In the genomic region with DNA sequence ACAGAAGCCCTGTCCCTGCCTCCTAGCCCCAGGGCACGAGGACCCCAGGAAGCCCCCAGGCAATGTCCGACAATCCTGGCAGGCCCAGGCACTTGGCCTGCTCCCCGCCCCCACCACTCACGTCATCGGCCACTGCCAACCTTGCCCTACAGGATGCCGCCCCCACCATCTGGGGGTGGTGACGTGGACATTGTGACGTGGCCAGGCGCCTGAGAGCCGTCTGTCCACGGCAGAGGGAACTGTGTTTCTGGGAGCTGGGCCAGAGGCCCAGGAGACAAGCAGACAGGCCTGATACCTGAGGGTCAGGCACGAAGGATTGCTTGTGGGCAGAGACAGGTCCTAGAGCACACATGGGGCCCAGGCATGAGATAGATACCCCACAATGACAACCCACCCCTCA, we compare ENCODE assay signal across 8 mouse cellular contexts. TPM values are rescaled to one million over a fixed set of nuclear protein-coding genes. Genes with fewer than 3 reads are reported as not detected.
DNase-seq lines count a peak whose midpoint lies in the region; ATAC-seq lines count a peak whose summit lies in the region.
"Had no signal": no experiment of that assay in that cellular context is flagged by ENCODE, and none has a peak within 500 bp of the region (broad histone marks: within the 10 kb centered on the region; RNA-seq: fewer than 3 reads in every experiment).

No protein-coding gene starts in this region.

- H3K4me1 ChIP-seq in midbrain, embryonic 12.5 days, result peaks cover 43% of the 10 kb centered on the region
- H3K4me1 ChIP-seq in midbrain, embryonic 15.5 days, result peaks cover 41% of the 10 kb centered on the region
- H3K4me1 ChIP-seq in heart, embryonic 16.5 days (ENCODE audit: control insufficient read depth, insufficient read depth, low read length), result peaks cover 21% of the 10 kb centered on the region

- WGBS in midbrain, embryonic 12.5 days, result 86% methylated on average over 12 of the region's 12 CpGs
- WGBS in midbrain, embryonic 15.5 days, result 77% methylated on average over 12 of the region's 12 CpGs
- WGBS in heart, embryonic 16.5 days, result 27% methylated on average over 12 of the region's 12 CpGs

- H3K36me3 ChIP-seq in midbrain, embryonic 12.5 days, result no peaks in the 10 kb centered on the region
- H3K36me3 ChIP-seq in midbrain, embryonic 15.5 days (replicated peaks), result no peaks in the 10 kb centered on the region; the same call in 1 of the 2 replicates
- no peaks in the 10 kb centered on the region for H3K36me3 ChIP-seq in heart, embryonic 16.5 days (ENCODE audit: control insufficient read depth, insufficient read depth)

- no peak overlapping the region for H3K4me2 ChIP-seq in midbrain, embryonic 12.5 days (replicated peaks)
- H3K4me2 ChIP-seq in midbrain, embryonic 15.5 days, result no peak overlapping the region
- peak overlapping the region; percentile 47 for H3K4me2 ChIP-seq in heart, embryonic 16.5 days (ENCODE audit: low read depth, low read length)

- no peak overlapping the region for H3K27ac ChIP-seq in midbrain, embryonic 12.5 days (replicated peaks)
- H3K27ac ChIP-seq in midbrain, embryonic 15.5 days, result no peak overlapping the region
- peak overlapping the region; percentile 93 for H3K27ac ChIP-seq in heart, embryonic 16.5 days (ENCODE audit: low read length)

- no peaks in the 10 kb centered on the region for H3K9me3 ChIP-seq in midbrain, embryonic 12.5 days
- no peaks in the 10 kb centered on the region for H3K9me3 ChIP-seq in midbrain, embryonic 15.5 days
- no peaks in the 10 kb centered on the region for H3K9me3 ChIP-seq in heart, embryonic 16.5 days (replicated peaks; ENCODE audit: control insufficient read depth, low read length)

- peaks cover 25% of the 10 kb centered on the region for H3K27me3 ChIP-seq in midbrain, embryonic 12.5 days
- no peaks in the 10 kb centered on the region for H3K27me3 ChIP-seq in midbrain, embryonic 15.5 days (replicated peaks)
- peaks cover 6% of the 10 kb centered on the region for H3K27me3 ChIP-seq in heart, embryonic 16.5 days (ENCODE audit: control insufficient read depth, insufficient read depth, low read length)

- no peak for ATAC-seq in midbrain, embryonic 12.5 days (ENCODE audit: low FRiP score, low read depth)
- no peak for ATAC-seq in midbrain, embryonic 15.5 days (replicated peaks)
- ATAC-seq in heart, embryonic 16.5 days (replicated peaks; ENCODE audit: extremely low read depth, insufficient read depth, low FRiP score), result peak; percentile 91
- ATAC-seq: Patski had no signal

- 0 out of 2 replicates have a peak overlapping the region, but pooled peaks have one; percentile 31 for H3K9ac ChIP-seq in midbrain, embryonic 12.5 days (replicated peaks)
- no peak overlapping the region for H3K9ac ChIP-seq in midbrain, embryonic 15.5 days
- peak overlapping the region; percentile 26 for H3K9ac ChIP-seq in heart, embryonic 16.5 days (ENCODE audit: low read length)

- peak; percentile 97 to 99 for DNase-seq in cerebellum, adult 18-20 months
- peak; percentile 44 for DNase-seq in right cerebral cortex, postnatal 25 days
- no peak for DNase-seq in urinary bladder, postnatal 25 days (ENCODE audit: low spot score)
- DNase-seq in layer of hippocampus, adult 9-11 months, result no peak

- no peak overlapping the region for H3K4me3 ChIP-seq in midbrain, embryonic 12.5 days
- H3K4me3 ChIP-seq in midbrain, embryonic 15.5 days, result no peak overlapping the region
- peak overlapping the region; percentile 11; the same call in 1 of the 2 replicates for H3K4me3 ChIP-seq in heart, embryonic 16.5 days (ENCODE audit: low read length)

RNA-seq across cellular contexts. Expression of gene Syt7, which starts 28.5 kb away (rescaled TPM):
- 3.9 and 4.4 TPM in 2 replicates for polyA plus RNA-seq in midbrain, embryonic 12.5 days (2016; fragmentation: Nextera tagmentation; extraction: Ambion mirVana)
- 19.6 and 21.0 TPM in 2 replicates for polyA plus RNA-seq in midbrain, embryonic 15.5 days (2015; fragmentation: Nextera tagmentation; extraction: Ambion mirVana)
- polyA plus RNA-seq in heart, embryonic 16.5 days (2015; fragmentation: Nextera tagmentation; extraction: Ambion mirVana), result 0.49 and 0.80 TPM in 2 replicates

RNA-seq across cellular contexts. Expression of gene Lrrc10b, which starts 39.8 kb away (rescaled TPM):
- 0.36 and 1.2 TPM in 2 replicates for polyA plus RNA-seq in midbrain, embryonic 12.5 days (2016; fragmentation: Nextera tagmentation; extraction: Ambion mirVana)
- polyA plus RNA-seq in midbrain, embryonic 15.5 days (2015; fragmentation: Nextera tagmentation; extraction: Ambion mirVana), result 1.7 and 2.4 TPM in 2 replicates
- polyA plus RNA-seq in heart, embryonic 16.5 days (2015; fragmentation: Nextera tagmentation; extraction: Ambion mirVana), result 0.21 and 0.31 TPM in 2 replicates

Comparison
In these comparisons a context has a peak if more than half of its experiments do, and no peak if none do; other contexts are left out.
1. DNase-seq: peak in cerebellum, adult 18-20 months (2 of 2) and right cerebral cortex, postnatal 25 days (single experiment); none in urinary bladder, postnatal 25 days (single experiment) and layer of hippocampus, adult 9-11 months (single experiment).